Mouse (Mus musculus) adrenal gland, adult (tissue): ENCODE measurements around the gene Gpr62.

Experiments
- DNase-seq, 2 experiments: peaks; one replicate each; pipeline ENCODE4 v3.0.0; 2022 to 2023; ENCODE audit warnings: low spot score in 1 of 2; ENCODE audit not compliant: inconsistent age in 2 of 2

The Gpr62 gene

DNA sequence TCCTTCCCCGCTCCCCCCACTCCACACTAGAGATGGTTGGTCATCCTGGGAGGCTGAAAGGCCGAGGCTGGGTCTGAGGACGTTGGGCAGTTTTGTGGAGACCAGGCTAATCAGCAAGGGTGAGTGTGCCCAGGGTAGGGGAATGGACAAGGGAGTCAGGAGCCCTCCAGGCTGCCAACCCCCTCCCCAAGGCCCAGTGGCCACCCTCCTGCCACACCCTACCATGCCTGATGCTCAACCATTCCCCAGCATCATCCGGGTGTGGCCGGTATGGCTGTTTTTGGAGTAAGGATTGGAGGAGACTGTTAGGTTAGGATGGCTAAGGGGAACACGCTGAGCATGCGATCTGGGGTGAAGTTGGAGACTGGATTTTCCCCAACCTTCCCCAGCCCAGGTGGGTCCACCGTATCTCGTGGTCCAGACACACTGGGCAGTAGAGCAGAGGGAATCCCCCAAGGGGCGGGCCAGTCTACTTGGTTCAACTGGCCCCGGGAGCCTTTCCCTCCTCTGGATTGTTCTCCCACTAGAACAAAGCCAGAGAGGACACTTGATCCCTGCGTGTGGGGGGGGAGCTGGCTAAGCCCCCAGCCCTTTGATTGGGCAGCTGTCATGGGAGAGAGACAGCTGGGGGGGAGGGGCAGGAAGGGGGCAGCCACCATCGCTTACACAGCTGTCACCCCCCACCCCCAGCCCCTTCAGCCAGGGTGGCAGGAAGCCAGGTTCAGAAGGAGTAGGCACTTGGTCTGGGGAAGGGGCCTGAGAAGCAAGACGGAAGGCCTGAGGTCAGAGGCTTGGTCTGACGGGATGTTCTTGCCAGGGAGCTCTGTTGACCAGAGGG lies 9.2 kb downstream of the Gpr62 start:
- no peak for DNase-seq

DNA sequence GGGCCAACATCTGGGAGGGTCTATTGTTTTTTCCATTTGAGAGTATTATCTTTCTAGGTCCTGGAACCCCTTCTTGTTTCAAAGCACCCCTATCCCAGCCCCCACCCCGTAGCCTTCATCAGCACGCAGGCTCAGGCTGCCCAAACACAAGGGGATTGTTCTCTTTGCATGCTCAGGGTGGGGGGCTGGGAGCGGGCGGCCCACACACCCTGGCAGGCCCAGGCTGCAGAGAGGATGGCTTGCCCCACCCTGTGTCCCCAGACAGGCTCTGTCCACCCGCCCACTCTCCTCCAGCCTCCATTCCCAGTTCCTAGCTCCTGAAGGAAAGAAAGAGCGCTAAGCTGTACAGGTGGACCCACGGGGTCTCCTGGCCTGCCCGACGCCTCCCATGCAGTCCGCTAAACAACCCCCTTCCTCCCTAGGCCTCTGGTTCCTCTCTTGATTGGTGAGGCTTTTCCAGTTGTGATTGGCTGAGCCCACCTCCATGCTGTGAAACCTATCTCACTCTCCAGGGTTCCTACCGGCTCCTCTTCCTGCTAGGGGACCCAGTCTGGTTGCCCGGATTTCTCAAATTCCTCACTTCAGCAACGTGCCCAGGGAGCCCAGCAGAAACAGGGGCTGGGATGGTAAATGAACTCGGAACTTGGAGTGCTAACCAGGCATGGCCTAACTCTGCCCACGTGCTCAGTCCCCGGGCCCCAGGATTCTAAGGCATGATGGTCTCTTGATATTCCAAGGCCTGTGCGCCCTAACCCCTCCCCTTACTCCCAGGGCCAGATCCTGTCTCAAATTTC lies 10.7 kb downstream of the Gpr62 start:
- DNase-seq, result no peak

DNA sequence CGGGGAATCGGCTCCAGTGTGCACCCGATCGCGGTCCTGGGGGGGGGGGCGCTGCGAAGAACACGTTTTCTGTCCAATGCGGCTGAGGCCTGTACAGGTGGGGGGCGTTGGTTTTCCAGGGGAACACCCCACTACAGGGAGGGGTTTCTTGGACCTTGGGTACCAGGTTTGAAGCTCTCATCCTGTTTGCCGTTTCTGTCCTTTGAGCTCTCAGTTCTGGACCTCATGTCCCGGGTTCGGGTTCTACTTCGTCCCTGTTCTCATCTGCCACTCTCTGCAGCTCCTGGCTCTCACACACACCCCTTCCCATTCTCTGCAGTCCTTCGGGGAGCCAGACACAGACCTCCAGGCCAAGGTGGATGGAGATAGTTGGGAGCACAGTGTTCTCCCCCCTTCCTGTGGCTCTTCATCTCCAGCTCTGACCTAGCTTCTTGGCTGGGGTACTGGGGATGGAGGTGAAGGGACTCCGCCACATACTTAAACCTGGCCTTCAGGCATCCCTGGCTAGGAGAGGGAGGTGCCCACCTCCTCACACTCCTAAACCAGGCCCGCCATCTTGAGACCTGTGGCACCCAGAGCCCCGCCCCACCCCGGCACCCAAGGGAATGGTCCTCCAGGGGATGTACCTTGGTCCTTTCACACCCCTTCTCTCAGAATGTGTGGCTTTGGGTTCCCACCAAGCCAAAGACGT lies 11.5 kb downstream of the Gpr62 start:
- peak in 1 of 2 experiments; percentile 64 for DNase-seq

DNA sequence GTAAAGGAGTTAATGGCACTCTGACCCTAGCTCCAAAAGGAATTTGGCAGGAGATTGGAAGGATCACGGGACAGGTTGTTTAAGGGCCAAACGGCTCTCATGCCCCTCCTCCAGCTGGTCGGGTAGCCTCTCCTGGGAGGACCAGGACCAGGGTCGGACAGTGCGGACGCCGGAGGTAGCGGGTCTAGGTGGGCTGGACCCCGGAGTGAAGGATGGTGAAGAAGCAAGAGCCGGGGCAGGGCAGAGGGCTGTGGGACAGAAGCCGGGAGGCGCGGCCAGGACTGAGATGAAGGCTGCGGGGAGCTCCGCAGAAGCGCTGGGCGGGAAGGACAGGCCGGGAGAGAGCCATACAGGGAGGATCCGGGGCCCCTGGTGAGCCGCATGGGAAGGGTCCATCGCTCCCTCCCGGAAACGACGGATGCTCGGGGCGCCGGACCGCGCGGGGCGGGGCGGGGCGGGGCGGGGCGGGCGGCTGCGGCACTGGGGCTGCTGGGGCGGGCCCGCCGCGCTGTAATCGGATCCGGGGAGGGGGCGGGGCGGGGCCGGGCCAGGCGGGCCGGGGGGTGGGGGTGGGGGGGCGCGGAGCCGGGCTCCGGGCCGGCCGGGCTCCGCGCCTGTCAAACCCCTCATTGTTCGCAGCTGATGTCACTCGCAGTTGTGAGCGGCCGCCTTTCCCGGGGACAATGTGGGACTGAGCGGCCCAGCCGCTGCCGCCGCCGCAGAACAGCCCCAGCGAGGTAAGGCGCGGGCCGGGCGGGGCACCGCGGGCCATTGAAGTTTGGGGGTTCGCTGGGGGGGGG lies 12.3 kb downstream of the Gpr62 start, which contains the start of gene Pcbp4:
Pcbp4 (plus strand) TSS at position 21 of the 800 bp plus-strand sequence.
- DNase-seq, result peak; percentile 72 to 89

DNA sequence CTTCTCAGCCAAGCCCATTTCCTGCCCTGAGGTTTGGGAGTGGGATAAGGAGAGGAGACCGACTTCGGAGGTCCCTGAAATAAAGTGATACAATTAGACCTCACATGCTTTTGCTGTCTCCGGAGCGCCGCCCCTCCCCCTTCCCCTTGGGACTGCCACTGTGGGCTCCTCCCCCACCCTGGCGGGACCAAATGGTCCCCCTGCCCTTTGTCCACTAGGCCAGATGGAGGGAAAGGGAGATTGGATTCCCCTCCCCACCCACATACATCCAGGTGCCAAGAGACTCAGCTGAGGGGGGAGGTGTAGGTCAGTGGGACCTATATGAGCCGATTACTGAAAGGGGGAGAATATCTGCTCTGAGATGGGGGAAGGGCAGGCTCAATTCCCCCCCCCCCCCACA lies 12.9 kb downstream of the Gpr62 start:
- peak; percentile 52 to 65 for DNase-seq

DNA sequence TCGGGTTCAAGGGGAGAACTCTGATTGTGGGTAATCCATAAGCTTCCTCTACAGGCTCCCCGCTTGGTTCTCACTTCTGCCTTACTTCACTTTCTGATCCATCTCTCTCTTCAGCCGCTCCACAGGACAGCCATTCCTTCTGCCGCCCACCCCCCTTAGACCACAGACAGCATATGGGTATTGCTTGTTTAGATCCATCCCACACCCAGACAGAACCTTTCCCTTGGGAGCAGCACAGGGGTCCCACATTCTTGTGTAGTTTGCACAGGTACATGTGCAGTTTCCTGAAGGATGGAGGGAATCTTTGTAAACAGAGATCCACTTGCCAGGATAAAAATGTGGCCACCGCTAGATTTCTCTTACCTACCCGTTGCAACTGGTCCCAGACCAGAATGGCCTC lies 13.4 kb downstream of the Gpr62 start:
- no peak for DNase-seq

DNA sequence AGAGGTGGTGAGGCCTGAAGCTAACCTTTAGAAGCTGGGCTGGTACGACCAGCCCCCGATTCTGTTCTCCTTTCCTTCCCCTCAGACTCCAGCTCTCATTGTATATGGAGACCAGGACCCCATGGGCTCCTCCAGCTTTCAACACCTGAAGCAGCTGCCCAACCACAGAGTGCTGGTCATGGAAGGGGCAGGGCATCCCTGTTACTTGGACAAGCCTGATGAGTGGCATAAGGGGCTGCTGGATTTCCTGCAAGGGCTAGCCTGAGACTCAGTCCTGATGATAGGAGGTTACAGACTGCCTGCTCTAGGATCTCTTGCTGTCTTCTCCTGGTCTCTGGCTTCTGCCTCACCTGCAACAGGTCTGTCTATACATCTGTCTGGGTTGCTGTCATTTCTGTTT lies 13.8 kb downstream of the Gpr62 start:
- DNase-seq, result no peak

DNA sequence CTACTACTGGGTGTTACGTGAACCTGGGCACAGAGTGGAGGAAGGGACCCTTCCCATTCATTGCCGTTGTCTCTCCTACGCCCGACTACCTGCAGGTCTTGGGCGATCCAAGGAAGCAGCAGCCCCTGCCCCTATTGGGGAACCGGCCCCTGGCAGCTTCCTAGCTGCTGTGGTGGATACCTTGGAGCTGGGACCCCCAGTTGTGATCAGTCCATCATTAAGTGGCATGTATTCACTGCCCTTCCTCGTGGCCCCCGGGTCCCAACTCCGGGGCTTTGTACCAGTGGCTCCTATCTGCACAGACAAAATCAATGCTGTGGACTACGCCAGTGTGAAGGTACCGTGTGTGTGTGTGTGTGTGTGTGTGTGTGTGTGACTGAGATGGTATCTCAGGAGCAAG lies 14.4 kb downstream of the Gpr62 start:
- no peak for DNase-seq

DNA sequence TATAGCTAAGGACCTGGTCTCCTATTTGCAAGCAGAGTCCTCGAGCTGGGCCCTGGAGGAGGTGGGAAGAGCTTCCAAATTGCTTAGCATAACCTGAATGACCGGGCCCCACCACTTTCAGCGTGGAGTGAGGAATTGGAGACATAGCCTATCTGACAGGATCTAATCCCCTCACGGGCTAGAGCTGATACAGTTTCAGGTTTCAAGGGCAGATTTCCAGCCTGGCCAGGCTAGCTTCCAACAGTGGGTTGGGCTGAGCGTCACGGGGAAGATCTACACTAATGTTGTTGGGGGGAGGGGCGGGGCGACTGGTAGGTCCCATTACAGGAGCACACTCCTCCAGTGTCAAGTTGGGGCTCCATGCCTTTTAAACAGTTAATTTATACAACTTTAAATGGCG lies 15.1 kb downstream of the Gpr62 start:
- DNase-seq, result peak; percentile 70 to 89

DNA sequence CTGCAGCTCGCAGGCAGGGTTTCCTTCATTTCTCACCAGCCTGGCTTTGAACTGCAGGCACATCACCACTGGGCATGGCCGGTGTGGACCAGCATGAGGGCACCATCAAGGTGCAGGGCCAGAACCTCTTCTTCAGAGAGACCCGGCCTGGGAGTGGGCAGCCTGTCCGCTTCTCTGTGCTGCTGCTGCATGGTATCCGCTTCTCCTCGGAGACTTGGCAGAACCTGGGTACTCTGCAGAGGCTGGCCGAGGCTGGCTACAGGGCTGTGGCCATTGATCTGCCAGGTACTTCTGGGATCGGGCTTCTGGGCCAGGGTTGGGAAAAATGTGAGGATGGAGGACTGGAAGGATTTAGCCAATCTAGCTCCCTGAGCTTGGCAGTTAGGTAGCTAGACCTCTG lies 15.8 kb downstream of the Gpr62 start:
- DNase-seq, result no peak

DNA sequence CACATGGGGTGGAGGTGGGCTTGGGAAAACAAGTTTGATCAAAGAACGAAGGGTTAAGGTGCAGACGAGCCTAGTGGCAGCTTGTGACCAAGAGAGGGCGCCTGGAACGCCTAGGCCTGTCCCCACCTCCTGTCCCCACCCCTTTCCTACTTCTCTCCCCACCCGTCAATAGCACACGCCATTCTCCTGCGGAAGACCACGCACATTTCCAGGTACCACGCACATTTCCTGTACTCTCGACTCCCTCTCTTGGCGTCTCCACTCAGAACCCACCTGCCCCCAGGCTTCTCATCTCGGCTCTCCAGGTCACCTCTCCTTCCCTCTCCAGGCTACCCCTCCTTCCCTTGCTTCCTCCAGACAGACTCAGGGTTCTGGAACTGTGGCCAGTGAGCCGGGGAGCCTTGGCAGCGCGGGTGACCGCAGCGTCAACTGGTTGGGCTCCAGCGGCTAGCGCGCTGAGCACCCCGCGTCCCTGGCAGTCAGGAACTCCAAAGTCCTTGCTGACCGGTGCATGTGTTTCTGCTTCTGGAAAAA lies 17.2 kb downstream of the Gpr62 start:
- DNase-seq, result peak; percentile 86 to 95

DNA sequence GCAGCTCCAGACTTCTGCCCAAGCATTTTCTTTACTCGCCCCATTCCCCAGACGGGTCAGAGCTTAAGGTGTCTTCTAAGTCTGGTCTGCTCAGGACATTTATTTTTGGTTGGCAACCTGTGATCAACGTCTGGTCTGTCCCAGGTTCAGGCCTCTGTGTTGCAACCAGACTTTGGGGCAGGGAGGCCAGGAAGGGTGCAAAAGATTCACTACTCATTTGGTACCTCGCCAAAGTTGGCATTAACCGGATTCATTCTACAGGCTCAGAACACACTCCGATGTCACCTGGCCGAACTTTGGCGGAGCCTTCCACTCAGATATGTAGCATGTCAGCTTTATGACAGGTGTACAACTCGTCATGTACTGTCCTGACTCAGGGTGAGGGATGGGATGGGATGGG lies 17.8 kb downstream of the Gpr62 start:
- DNase-seq, result no peak

DNA sequence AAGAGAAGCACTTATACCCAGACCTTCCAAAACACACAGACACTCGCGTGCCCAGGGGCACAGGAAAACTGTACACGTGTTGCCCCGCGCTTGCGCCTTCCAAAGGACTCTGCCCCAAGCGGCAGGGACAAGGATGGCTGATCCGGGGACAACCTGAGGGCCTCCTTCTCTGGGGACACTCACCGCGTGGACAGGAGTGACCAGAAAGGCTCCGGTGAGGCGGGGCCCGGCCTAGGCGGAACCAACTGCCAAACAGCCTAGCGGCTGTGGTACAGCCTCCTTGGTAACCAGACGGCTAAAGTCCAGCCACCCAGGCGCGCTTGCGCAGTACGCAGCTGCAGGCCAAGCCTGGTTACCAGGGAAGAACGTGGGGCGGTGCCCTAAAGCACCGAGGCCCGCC lies 18.4 kb downstream of the Gpr62 start, which contains the start of the genes Abhd14b and Abhd14a:
Abhd14b (plus strand) TSS at position 112 of the 400 bp plus-strand sequence.
Abhd14a (minus strand) TSS at position 331 of the 400 bp plus-strand sequence.
- peak; percentile 97 to 98 for DNase-seq

DNA sequence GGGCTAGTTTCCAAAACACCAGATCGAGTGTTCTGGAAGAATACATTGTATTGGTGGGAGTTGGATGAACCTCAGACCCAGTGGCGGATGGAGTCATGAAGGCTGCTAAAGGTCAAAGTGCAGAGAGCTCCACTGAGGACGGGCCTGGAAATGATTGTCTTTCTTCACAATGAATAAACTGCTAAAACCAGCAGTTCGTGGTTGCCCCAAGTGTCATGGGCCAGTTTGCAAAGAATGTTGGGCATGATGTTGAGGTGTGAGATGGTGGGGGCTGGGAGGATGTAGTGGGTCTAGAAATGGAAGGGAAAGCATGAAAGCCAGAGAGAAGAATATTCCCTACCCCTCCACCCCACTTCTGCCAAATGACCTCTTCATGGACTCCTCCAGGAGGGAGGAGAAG lies 20.9 kb downstream of the Gpr62 start:
- DNase-seq, result no peak

DNA sequence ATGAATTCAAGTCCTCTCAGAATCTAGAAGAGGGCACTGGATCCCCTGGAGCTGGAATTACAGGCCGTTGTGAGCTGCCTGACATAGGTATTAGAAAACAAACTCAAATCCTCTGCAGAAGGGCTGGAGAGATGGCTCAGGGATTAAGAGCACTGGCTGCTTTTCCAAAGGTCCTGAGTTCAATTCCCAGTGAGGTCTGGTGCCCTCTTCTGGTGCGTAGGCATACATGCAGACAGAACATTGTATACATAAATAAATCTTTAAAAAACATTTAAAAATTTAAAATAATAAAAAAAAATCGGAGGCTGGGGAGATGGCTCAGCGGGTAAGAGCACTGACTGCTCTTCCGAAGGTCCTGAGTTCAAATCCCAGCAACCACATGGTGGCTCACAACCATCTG lies 23.1 kb downstream of the Gpr62 start:
- DNase-seq, result no peak

DNA sequence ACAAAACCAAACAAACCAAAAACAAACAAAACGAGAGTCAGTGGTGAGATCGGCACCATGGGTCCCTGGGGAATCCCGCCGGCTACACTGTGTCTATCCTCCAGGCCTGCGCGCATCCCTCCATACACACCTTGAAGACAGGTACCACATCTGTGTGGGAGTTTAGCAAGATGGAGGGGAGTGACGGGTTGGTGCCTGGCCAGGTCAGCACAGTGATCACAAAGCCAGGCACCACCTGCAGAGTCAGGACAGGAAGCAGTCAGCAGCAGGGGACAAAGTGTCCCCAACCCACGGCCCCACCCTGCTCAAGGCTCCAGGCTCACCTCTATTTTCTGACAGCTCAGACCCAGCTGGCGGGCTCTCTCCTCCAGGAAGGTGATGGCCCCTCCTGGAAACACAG lies 29.2 kb downstream of the Gpr62 start:
- DNase-seq, result no peak

DNA sequence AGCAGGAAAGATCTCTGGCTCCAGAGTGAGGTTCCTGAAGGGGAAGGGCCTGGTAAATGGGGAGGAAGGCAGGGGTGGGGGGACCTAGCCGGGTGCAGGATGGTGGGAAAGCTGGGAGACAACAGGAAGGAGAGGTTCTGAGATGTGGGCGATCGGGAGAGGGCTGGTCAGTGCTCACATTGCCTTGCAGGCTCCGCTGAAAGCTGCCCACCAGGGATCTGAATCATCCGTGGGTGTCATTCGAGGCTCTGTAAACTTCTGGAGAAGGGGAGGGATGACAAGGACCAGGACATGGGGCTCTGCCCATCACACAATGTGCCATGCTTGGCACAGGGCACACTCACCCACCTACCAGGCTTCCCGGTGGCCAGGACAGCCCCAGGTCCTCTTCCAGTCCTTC lies 32.3 kb downstream of the Gpr62 start:
- no peak for DNase-seq

DNA sequence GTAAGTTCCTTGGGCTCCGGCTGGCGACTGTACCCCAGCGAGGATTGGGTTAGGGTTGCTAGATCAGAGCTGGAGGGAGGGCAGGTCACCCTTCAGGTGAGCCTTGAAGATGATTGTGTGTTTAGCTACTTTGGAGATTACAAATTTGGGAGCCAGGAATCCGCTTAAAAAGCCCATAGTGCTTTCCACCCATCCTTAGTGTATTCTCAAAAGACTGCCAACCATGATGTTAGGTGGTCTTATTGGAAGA lies 35.8 kb downstream of the Gpr62 start:
- DNase-seq, result no peak

DNA sequence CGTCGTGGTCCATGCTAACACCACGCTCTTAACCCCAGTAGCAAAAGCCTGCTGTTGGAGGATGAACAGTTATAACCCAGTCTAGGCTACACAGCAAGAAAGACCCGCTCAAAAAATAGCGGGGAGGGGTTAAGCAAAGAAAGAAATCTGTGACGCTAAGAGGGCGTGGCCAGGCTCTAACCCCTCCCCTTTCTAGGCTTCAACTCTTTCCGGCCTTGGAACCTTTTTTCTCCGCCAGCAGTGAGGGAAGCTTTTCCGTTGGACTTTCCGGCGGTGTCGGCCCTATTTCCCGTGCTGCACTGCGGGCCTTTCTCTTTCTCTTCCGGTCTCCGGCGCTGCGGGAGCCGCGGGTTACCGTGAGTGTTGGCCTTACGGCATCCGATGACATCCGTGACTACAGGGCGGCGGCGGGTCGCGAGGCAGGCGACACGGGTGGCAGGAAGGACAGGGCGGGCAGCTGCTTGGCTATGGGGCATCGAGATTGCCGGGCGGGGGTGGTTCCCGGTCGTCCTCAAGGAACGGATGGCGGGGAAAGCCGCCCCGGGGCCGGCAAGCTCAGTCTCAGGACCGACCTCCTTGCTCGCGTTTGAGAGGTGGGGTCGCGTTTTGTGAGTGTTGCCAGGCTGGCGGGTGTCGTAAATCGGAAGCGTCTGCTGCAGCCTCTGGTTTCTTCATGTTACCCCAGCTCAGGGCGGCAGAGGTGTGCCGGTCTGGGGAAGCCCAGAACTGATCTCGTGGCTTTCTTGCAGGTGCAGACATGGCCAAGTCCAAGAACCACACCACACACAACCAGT lies 36.3 kb downstream of the Gpr62 start, which contains the start of gene Rpl29:
Rpl29 (plus strand) TSS at position 234 of the 794 bp plus-strand sequence.
- DNase-seq, result peak; percentile 96 to 99

DNA sequence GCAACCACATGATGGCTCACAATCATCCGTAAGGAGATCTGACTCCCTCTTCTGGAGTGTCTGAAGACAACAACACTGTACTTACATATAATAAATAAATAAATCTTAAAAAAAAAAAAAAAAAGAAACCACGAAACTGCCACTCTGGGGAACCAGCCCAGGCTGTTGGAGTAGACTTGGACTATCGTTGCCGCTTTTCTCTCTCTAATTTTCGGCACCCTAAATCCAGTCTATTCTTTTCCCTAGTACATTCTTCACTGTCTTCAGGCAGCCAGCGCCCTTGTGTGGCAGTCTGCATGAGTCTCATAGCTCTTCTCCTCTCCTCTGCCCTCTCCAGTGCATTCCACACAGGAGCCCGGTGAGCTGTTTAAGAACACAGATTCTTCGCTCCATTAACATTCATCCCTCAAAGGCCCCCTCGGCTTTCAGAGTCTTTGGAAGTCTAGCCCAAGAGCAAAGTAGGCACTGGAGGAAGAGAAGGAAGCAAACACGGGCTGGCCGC lies 37.0 kb downstream of the Gpr62 start:
- no peak for DNase-seq
